Mouse (Mus musculus) Patski (cell line): ENCODE results near the gene Syt6. TPM values are rescaled to one million over a fixed set of nuclear protein-coding genes. Genes with fewer than 3 reads are reported as not detected.

Experiments
- ATAC-seq: fragments of 100-300 bp; one replicate; pipeline ENCODE4 v1.8.0; 2021
- CTCF ChIA-PET: fragments of 350-600 bp; sonication (Branson Sonifier 250); formaldehyde crosslinking; loops from one replicate; lab custom pipeline; 2022; ENCODE audit warnings: inconsistent platforms; lab: Charles Lee
- POLR2A ChIA-PET: fragments of 350-600 bp; sonication (Branson Sonifier 250); formaldehyde crosslinking; loops from one replicate; lab custom pipeline; 2022; ENCODE audit warnings: antibody characterized with exemption, inconsistent platforms; lab: Charles Lee
- DNase-seq: peaks from one replicate; pipeline ENCODE4 v3.0.0-alpha.2; 2011; ENCODE audit warnings: low read depth, low spot score
- H3K27me3 ChIP-seq: fragments of 371-371 bp; one replicate; pipeline ENCODE4 v1.5.1; 2021
- CTCF ChIP-seq: fragments of 100-300 bp; IDR thresholded peaks from one replicate; pipeline ENCODE4 v1.5.1; 2021
- in situ Hi-C: fragments of 300-500 bp; cut with MboI; formaldehyde crosslinking; loops from 3 replicates; pipeline ENCODE4 v1.11.1; 2018; ENCODE audit warnings: low pct_unique_long_range_greater_than_20kb, mixed read lengths
- polyA plus RNA-seq: library from polyadenylated mRNA; unstranded; gene quantifications from one replicate; pipeline ENCODE4 v1.2.3, GENCODE M21; 2021

Syt6 gene
- polyA plus RNA-seq, 1 experiment from 2014 or later, result not detected

DNA sequence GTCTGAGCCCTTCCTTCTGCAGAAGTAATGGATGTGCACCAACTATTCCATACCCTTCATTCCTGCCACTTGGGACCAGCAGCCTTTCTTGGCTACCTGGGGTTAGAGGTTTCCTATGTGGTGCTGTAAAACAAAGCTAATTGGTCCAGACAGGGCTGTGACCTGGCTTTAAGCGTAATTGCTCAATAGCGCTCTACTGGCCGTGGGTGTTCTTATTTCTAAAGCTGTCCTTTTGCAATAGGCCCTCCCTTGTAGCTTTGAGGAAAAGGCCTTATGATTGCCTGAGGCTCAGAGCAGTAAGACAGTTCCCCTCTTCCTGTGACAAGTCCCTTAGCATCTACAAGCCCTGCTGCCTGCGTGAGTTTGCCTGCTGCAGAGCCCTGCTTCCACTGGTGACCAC, 22.6 kb downstream of the Syt6 start:
- CTCF ChIA-PET, result interaction anchor here (1.4 kb wide), 2 partner anchors 10 to 11 kb away, joined by 3 to 4 read pairs; no protein-coding TSS in a partner anchor

DNA sequence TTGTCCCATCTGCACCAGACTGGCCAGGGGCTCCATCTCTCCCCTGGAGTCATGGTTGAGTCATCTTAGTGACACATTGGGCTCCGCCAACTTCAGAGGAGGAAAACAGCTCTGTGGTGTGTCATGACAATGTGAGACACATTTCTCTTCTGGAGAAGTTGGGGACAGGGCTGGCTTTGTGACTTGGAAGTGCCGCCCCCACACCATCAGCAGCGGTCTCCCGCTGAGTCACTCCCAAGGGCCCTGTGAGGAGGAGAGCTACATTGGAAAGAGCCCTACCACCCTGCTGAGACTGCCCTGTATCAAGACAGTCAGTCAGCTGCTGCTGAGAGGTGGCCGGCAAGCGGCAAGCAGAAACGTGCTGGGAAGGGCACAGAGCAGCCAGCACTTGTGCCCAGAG, 26.0 kb downstream of the Syt6 start:
- in situ Hi-C loops, result no loop called here
- POLR2A ChIA-PET, result interaction anchor here (0.8 to 2.5 kb wide), 2 partner anchors 11 to 29 kb away, joined by 3 to 9 read pairs; no protein-coding TSS in a partner anchor
- no peak for TF ChIP-seq CTCF
- no peak for DNase-seq
- CTCF ChIA-PET, result no interaction called here
- peak; percentile 24 for ATAC-seq
- H3K27me3 ChIP-seq, result no peaks in the 10 kb centered on the region

More for the DNA sequence above, 22.6 kb downstream of the Syt6 start:
- TF ChIP-seq CTCF, result no peak
- POLR2A ChIA-PET, result interaction anchor here (1.2 kb wide), 1 partner anchor 25 kb away, joined by 3 read pairs; no protein-coding TSS in a partner anchor
- H3K27me3 ChIP-seq, result peaks cover 3% of the 10 kb centered on the region
- DNase-seq, result no peak
- ATAC-seq, result no peak
- in situ Hi-C loops, result no loop called here

DNA sequence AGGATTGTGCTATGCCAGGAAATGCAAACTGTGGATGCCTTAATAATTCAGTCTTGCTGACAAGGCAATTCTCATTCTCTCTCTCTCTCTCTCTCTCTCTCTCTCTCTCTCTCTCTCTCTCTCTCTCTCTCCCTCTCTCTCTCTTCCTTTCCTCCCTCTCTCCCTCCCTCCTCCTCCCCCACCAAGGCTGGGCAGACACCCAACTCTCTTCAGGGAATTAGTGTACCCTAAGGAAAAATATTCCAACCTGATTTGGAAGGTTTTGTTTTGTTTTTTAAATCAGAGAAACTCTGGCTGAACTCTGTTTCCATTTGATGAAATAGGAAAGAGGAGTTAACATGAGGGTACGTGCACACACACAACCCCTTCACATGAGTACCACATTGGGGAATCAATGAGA, 26.5 kb downstream of the Syt6 start:
- in situ Hi-C loops, result no loop called here
- ATAC-seq (no peak), DNase-seq (no peak)
- ChIA-PET CTCF (no interaction called here), POLR2A (interaction anchor here (0.8 to 2.5 kb wide), 2 partner anchors 12 to 30 kb away, joined by 3 to 9 read pairs; no protein-coding TSS in a partner anchor)
- TF ChIP-seq CTCF, result no peak
- H3K27me3 ChIP-seq, result no peaks in the 10 kb centered on the region

DNA sequence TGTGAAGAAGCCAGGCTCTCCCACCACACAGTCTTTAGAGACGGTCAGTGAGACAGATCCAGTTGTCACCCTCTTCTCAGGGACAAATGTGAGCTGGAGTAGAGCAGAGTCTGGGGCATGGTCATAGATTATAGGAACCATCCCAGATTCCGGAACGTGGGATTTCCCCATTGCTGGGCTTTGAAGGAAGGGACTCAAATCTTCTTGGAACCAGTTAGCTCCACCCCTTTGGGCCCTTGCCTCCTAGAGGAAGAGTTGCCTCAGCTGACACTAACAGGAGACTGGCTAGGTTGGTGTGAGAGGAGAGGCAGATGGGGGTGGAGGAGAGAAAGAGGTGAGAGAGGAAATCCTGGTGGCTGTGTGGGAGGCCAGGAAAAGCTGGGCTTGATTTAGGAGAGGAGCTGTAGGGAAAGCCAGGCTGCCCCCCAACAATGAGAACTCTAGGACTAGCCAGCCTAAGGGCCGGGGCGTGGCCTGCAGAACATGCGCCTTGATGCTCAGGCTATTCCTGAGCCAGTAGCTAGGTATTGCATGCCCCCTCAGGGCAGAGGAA, 31.1 kb downstream of the Syt6 start:
- ChIA-PET POLR2A (no interaction called here), CTCF (interaction anchor here (1.4 kb wide), 1 partner anchor 12 kb away, joined by 4 read pairs; no protein-coding TSS in a partner anchor)
- no peaks in the 10 kb centered on the region for H3K27me3 ChIP-seq
- no peak for TF ChIP-seq CTCF
- no peak for DNase-seq
- no peak for ATAC-seq
- in situ Hi-C loops, result no loop called here

DNA sequence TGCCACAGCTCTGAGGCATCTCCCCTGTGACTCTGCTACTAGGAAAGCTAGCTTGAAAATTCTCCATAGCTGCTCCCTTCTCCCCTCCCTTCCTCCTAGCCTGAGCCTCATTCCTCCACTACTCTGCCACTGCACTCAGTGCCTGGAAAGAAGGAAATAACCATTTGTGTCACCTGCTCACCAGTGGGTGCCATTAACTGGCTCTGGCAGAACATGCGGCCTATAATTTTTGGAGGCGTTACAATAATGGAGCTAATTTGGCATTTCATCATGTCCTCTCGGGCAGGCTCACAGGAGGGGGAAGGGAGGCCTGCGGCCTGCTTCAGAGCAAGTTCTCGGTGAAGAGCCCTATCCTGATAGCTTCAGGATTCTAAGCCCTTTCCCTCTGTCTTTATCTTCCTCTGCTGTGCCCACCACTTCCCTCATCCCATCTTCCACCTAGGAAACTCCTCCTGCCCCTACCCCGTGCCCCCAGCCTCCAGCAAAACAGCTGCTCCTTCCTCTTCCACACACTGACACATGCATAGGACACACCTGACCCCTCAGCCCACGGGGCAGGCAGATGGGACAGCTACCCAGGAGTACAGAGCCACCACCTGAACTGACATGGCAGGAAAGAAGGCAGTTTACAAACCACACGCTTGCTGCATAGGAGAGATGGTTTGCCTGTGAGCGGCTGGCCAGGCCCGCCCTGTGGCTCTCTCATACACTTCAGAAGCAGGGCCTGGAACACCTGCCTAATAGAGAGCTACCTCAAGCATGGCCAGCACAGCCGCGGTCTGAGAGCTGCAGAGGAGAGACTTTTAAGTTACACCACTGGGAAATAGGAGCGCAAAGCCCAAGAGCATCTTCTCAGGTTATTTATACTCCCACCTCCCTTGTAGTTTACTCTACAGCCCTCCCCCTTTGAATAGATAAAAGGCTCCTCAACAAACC, 31.9 kb downstream of the Syt6 start:
- H3K27me3 ChIP-seq, result no peaks in the 10 kb centered on the region
- DNase-seq, result no peak
- ChIA-PET POLR2A (interaction anchor here (1.0 kb wide), 1 partner anchor 33 kb away, joined by 3 read pairs; no protein-coding TSS in a partner anchor), CTCF (interaction anchor here (1.2 to 1.4 kb wide), 3 partner anchors 9 to 11 kb away, joined by 4 read pairs; no protein-coding TSS in a partner anchor)
- no peak for TF ChIP-seq CTCF
- ATAC-seq, result no peak
- in situ Hi-C loops, result no loop called here

DNA sequence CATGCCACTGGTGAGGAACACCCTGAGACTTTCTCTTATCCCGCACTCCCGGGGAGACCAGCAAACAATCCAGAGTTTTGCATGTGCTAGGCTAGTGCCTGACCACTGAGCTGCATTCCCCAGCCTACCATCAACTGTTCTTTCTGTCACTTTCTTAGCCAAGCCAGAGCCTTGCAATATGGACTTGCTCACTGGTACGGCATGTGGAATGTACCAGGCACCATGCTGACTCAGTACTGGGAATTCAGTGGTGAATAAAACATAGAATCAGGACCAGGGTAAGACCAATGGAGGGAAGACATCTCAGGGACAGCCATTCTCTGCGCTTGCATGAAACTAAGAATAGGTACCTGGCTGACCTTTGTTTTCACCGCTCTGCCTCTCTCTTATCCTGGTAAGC, 35.2 kb downstream of the Syt6 start:
- in situ Hi-C loops, result no loop called here
- ATAC-seq (no peak), DNase-seq (no peak)
- ChIA-PET POLR2A (no interaction called here), CTCF (no interaction called here)
- no peak for TF ChIP-seq CTCF
- H3K27me3 ChIP-seq, result no peaks in the 10 kb centered on the region

DNA sequence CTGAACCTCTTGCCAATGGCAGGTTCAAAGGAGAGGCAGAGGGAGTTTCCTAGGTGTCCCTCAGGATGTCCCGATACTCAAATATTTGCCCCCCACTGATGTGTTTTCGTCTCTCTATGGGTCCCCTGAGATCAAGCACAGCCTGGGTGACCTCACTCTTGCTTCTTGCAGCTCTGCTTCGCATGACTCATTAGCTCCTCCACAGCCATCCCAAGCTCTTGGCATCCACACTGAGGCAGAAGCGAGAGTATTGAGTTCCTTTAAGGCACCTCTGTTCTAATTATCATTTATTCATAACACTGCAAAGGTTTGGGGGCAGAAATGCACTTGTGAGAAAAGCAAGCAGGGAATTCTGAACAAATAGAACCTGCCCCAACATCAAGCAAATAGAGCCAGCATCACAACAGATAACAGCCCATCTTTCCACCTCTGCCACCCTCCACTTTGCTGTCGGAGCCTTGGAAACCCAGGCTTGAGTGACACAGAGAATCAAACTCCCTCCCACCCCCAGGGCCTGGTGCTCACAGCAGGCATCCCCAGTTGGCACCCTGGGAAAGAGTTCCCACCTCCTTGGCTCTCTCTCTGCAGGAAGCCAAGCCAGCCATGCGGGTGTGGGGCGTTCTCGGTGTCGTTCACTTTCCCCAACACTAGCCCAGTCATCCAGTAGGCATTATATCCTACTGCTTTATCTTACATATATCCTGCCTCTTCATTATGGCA, 37.8 kb downstream of the Syt6 start:
- ChIA-PET CTCF (interaction anchor here (1.2 to 1.4 kb wide), 2 partner anchors 8 to 10 kb away, joined by 3 to 5 read pairs; no protein-coding TSS in a partner anchor), POLR2A (interaction anchor here (0.6 to 1.1 kb wide), 3 partner anchors 14 to 790 kb away, joined by 5 to 8 read pairs (median 6); no protein-coding TSS in a partner anchor)
- in situ Hi-C loops, result no loop called here
- no peak for TF ChIP-seq CTCF
- no peaks in the 10 kb centered on the region for H3K27me3 ChIP-seq
- ATAC-seq (peak; percentile 64), DNase-seq (no peak)

DNA sequence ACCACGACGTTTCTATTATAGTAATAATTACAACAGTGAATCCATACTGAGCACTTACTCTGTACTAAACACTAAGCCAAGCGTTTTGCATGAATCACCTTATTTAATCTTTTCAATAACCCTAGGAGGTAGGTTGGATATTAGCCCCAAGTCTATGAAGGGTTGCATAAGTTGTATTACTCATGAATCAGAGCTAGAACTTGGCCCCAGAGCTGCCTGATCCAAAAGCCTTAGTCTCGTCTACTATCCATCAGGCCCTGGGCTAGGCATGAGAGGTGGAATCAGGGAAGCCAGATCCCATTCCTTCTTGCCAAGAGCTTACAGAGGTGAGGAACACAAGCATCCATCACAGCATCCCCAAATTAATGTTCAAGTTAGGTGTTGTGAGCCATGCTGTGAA, 40.6 kb downstream of the Syt6 start:
- TF ChIP-seq CTCF, result no peak
- ChIA-PET CTCF (interaction anchor here (0.8 to 2.2 kb wide), 7 partner anchors 9 to 210 kb away, joined by 3 to 7 read pairs (median 3); no protein-coding TSS in a partner anchor), POLR2A (interaction anchor here (0.6 to 1.0 kb wide), 2 partner anchors 9 to 20 kb away, joined by 3 read pairs; no protein-coding TSS in a partner anchor)
- in situ Hi-C loops, result no loop called here
- DNase-seq (no peak), ATAC-seq (peak; percentile 36)
- no peaks in the 10 kb centered on the region for H3K27me3 ChIP-seq

DNA sequence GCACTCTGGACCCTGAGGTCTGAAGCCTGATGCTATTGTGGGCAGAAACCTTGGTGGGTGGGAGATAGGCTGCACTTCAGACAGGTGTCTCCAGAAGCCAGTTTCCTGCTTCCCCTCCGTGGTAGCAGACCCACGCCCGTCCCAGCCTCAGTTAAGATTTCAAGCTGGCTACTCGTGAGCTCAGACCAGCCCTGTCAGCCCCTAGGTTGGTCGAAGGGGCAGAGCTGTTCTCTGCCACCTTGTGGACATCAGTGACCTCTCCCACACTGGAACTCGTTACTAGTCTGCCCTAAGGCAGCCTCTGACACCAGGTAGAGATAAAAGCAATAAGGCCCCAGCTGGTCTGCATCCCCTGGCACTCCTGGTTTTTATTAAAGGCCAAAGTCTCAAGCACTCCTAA, 42.0 kb downstream of the Syt6 start:
- ChIA-PET CTCF (interaction anchor here (1.0 to 2.2 kb wide), 3 partner anchors 9 to 78 kb away, joined by 3 to 6 read pairs (median 4); no protein-coding TSS in a partner anchor), POLR2A (no interaction called here)
- no peak for DNase-seq
- TF ChIP-seq CTCF, result no peak
- in situ Hi-C loops, result no loop called here
- ATAC-seq, result no peak
- H3K27me3 ChIP-seq, result no peaks in the 10 kb centered on the region

DNA sequence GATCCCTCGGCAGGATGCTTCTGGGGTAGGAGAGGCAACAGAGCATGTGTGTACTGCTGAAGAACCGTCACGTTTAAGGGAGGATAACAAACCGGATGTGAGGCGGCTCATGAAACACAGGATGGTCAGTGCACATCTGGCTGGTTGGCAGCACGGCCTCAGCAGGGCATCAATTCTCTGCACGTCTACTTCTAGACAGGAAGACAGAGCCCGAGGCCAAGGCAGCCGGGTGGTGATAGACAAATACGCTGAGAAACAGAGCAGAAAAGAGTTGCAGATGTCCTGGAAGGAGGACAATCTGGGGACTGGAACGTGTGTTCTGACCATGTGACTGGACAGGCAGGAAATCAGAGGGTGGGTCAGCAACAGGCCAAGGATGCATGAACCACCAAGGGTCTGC, 45.1 kb downstream of the Syt6 start:
- CTCF ChIA-PET, result no interaction called here
- no peak for ATAC-seq
- TF ChIP-seq CTCF, result no peak
- POLR2A ChIA-PET, result no interaction called here
- DNase-seq, result no peak
- no peaks in the 10 kb centered on the region for H3K27me3 ChIP-seq
- in situ Hi-C loops, result no loop called here
